Mouse (Mus musculus): ENCODE measurements at regions not wholly inside any gene's neighbourhood (a gene's known extent, or its start where the extent isn't known, plus 50 kb on each side); places are given as distances from the start of the nearest gene placed in this dataset.
"Not testable (repeated sequence)": the region's sequence is repeated elsewhere in the genome, so short reads cannot be mapped to it uniquely, and the experiment has no call there.

DNA sequence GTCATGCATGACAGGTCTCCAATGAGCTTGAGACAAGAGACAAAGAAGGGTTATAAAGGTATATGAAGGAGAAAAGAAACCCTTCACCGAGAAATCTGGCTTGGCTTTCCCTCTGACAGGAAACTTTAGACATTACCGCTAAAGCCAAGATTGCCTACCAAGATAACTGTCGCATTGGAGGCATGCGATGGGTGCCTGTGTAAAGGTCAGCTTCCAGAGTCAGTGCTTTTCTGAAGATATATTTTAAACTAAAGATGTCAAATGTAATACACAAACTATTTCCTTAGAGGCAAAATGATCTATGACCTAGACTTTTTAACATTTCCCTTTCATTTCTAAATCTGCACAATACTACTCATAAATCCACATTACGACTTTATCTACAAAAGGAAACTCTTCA is 135.6 kb downstream of the Akr1d1 start:
- Histone ChIP-seq H3K36me3 (no peaks in the 10 kb centered on the region), H3K9me3 (no peaks in the 10 kb centered on the region), H3K27me3 (no peaks in the 10 kb centered on the region), H3K4me2 (replicated peaks) (no peak overlapping the region), H3K27ac (no peak overlapping the region), H3K9ac (no peak overlapping the region), H3K4me3 (no peak overlapping the region), H3K4me1 (peaks cover 9% of the 10 kb centered on the region; the same call in 1 of the 2 replicates)
- ATAC-seq (ENCODE audit: low FRiP score, low read depth), result no peak
- 79% methylated on average over 5 of the region's 5 CpGs for WGBS

DNA sequence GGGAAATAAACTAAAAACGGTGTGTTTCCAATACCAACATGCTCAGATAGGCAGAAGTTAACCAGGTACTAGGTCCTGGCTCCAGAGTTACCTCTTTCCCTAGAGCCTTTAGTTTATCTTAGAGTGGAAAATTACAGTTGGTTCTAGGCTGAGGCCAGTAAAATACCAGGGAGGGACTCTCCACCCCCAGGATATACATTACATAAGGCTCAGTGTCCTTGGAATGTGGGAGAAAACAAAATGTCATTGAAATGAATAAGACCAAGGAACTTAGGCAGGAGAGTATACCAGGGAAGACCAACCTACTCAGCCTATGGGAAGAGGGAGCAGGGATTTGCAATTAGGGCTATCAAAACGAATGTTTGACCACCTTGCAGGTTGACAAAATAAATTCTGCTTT is 139.4 kb downstream of the Akr1d1 start:
- no peak overlapping the region for H3K4me3 ChIP-seq
- no peak overlapping the region for H3K27ac ChIP-seq
- no peaks in the 10 kb centered on the region for H3K36me3 ChIP-seq
- H3K4me2 ChIP-seq (replicated peaks), result no peak overlapping the region
- no peak for ATAC-seq (ENCODE audit: low FRiP score, low read depth)
- 47% methylated on average over 2 of the region's 2 CpGs for WGBS
- H3K27me3 ChIP-seq, result no peaks in the 10 kb centered on the region
- H3K9ac ChIP-seq, result no peak overlapping the region
- no peaks in the 10 kb centered on the region for H3K4me1 ChIP-seq
- H3K9me3 ChIP-seq, result 0 out of 2 replicates have a peak, but pooled peaks cover 5% of the 10 kb centered on the region

DNA sequence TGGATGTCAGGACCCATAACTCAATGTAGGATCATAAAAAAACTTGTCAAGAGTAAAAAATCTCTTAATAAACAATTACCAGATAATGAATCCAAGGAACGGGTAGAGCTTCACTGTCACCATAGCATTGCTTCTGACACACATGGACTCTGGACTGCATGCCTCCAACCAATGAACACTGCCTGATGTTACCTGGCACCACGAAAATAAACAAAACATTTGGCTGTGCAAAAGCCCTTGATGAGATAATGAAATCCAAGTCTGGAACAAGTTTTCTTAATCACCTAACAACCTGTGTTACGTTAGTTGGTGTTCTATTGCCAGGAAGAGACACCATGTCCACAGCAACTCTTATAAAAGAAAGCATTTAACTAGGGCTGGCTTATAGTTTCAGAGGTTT is 140.7 kb downstream of the Akr1d1 start:
- Histone ChIP-seq H3K4me2 (replicated peaks) (no peak overlapping the region), H3K27me3 (no peaks in the 10 kb centered on the region), H3K4me3 (no peak overlapping the region), H3K9ac (no peak overlapping the region), H3K27ac (no peak overlapping the region), H3K4me1 (no peaks in the 10 kb centered on the region), H3K9me3 (0 out of 2 replicates have a peak, but pooled peaks cover 5% of the 10 kb centered on the region), H3K36me3 (no peaks in the 10 kb centered on the region)
- WGBS, result 68% methylated on average over 3 of the region's 3 CpGs
- ATAC-seq (ENCODE audit: low FRiP score, low read depth), result no peak

DNA sequence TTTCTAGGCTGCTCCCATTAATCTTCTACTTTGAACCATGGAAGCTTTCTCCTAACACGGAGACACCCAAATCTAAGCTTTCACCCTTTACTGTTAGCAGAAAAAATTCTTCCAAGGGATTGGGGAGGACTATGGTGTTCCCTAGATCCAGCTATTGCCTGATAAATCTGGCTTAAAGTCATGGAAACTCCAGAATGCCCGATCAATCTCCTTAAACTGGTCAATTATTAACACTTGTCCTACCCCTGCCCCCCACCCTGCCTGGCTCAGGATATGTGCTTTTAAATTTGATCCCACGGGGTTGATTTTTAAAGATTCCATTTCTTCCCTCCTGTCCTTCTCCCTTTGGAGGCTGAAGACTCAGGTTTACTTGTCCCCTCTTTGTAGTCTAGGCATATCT is 149.9 kb downstream of the Akr1d1 start:
- no peaks in the 10 kb centered on the region for H3K36me3 ChIP-seq
- H3K27ac ChIP-seq, result no peak overlapping the region
- H3K27me3 ChIP-seq, result no peaks in the 10 kb centered on the region
- WGBS, result 73% methylated on average over 3 of the region's 3 CpGs
- H3K9me3 ChIP-seq, result peaks cover 6% of the 10 kb centered on the region; the same call in 1 of the 2 replicates
- ATAC-seq (ENCODE audit: low FRiP score, low read depth), result no peak
- H3K4me2 ChIP-seq (replicated peaks), result no peak overlapping the region
- H3K9ac ChIP-seq, result no peak overlapping the region
- no peak overlapping the region for H3K4me3 ChIP-seq
- H3K4me1 ChIP-seq, result no peaks in the 10 kb centered on the region

DNA sequence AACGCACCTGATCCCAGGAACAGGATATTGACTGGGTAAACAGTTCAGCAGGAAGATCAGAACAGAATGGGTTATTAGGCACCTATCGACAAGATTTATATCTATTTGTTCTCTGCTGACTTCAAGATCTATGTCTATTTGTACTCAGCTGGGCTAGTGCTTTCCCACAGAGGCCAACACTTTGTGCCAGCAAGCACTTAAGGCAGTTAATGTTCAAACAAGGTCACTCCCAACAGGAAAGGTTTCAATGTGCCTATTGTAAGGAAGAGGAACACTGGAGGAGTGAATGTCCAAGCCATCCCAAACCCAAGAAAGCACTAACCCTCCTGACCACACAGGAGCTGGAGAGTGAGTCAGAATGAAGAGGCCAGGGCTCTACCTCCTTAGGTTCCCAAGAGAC is 151.4 kb downstream of the Akr1d1 start:
- H3K36me3 ChIP-seq; H3K4me1 ChIP-seq; H3K27me3 ChIP-seq; H3K9me3 ChIP-seq; H3K27ac ChIP-seq; H3K9ac ChIP-seq; ATAC-seq (ENCODE audit: low FRiP score, low read depth); H3K4me3 ChIP-seq; H3K4me2 ChIP-seq (replicated peaks): not testable (repeated sequence)
- 92% methylated on average over 2 of the region's 2 CpGs for WGBS

DNA sequence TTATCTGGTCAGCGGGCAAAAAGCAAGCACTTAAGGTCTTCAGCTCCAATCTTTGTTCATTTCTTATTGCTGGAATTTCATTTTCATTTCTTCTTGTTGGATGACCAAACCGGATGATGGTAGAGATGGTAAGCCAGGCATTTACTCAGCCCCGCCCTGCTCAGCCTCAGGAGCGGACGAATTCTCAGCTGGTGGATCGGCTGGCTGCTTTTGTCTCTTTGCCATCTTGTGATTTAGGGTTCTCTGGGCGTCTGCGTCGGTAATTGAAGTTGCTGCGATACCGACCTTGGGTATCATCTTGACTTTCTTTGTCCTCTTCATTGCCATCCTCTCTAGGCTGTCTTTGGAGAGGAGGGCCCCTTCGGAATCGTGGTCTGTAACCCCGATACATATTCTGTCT is 156.1 kb downstream of the Akr1d1 start:
- Histone ChIP-seq H3K9me3 (peaks cover 10% of the 10 kb centered on the region), H3K9ac (no peak overlapping the region), H3K27ac (no peak overlapping the region), H3K4me2 (replicated peaks) (no peak overlapping the region), H3K4me3 (no peak overlapping the region), H3K4me1 (no peaks in the 10 kb centered on the region), H3K27me3 (no peaks in the 10 kb centered on the region), H3K36me3 (no peaks in the 10 kb centered on the region)
- 95% methylated on average over 14 of the region's 14 CpGs for WGBS
- no peak for ATAC-seq (ENCODE audit: low FRiP score, low read depth)

DNA sequence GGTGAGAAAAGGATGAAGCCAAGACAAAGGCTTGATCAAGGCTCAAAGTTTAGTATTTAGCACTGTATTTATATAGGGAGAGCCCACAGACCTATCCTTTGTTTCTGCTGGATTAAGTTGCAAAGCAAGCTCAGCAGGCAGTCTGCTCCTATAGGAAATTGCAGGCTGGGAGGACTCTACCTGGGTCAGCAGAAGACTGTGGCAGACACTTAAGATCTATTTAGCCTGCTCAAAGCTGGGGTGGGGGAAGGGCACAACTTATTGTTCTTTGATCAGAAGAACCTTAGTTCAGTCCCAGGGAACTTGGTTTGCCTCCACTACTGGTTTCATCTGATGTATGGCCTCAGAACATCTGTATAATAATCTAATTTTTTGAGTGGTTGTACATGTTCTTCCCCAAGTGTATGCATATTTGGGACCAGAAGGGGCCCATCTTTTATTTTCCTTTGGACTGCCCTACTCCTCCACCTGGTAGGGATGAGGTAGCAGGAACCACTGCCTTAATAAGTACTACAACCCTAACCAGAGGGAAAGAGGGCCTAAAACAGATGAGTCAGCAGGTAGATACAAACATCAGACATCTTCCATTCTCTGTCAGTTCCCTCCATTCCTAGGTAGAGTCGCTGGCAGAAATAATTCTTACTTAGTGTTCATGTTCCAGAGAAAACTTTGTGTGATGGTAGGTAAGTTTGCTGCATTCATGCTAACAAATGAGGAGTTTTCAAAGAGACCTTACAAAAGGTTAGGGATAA is 159.1 kb downstream of the Akr1d1 start:
- H3K9ac ChIP-seq, result no peak overlapping the region
- H3K9me3 ChIP-seq, result peaks cover 4% of the 10 kb centered on the region
- no peak overlapping the region for H3K27ac ChIP-seq
- H3K36me3 ChIP-seq, result no peaks in the 10 kb centered on the region
- no peak overlapping the region for H3K4me3 ChIP-seq
- H3K27me3 ChIP-seq, result no peaks in the 10 kb centered on the region
- no peak overlapping the region for H3K4me2 ChIP-seq (replicated peaks)
- no peak for ATAC-seq (ENCODE audit: low FRiP score, low read depth)
- 31% methylated on average over 1 of the region's 1 CpGs for WGBS
- H3K4me1 ChIP-seq, result no peaks in the 10 kb centered on the region

DNA sequence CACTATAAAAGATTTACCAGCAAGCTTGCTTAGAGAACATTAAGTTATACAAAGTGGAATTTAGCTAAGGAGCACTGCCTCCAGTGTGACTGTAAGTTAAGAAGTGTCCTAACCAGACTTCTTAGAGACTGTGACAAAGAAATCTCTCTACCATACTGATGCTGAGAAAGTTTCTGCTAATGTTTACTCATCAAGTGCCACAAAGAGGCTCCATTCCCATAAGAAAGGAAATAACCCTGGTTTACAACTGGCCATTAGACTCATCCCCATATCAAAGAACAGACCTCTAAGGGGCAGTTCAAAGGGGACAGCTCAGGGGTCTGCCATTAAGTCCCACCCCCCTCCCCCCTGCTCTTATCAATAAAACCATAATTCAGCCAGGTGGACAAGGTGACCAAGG is 159.7 kb downstream of the Akr1d1 start:
- ATAC-seq (ENCODE audit: low FRiP score, low read depth), result no peak
- Histone ChIP-seq H3K9ac (no peak overlapping the region), H3K36me3 (no peaks in the 10 kb centered on the region), H3K9me3 (peaks cover 4% of the 10 kb centered on the region), H3K27ac (no peak overlapping the region), H3K4me3 (no peak overlapping the region), H3K4me1 (no peaks in the 10 kb centered on the region), H3K27me3 (no peaks in the 10 kb centered on the region), H3K4me2 (replicated peaks) (no peak overlapping the region)

DNA sequence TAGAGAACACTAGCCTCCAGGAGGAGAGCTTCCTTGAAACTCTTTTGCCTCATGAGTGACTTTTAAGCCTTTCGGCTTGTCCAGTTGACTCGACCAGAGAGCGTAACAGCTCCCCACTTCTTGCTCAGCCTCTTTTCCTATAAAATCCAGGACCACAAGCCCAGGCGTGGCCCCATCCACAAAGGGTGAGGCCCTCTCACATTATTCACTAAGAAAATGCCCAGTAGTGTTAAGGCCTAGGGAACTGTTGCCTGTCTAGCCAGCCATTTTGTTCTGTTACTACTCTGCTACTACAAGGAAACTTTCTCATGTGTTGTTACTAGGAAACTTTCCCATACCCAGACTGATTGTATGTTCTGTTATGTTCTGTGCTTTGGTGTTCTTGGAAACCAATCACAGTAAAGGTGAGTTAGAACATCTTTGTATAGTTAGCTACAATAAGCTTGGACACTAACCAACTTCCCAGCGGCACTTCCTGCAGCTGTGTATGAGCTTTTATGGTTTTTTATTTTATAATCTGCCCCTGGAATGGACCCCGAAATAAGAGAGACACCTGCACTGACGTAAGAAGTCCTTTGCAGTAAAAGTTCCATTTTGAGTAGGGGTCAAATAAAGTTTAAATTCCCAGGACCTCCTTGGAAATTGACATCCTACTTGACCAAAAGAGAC is 162.1 kb downstream of the Akr1d1 start:
- Histone ChIP-seq H3K27ac (peak overlapping the region; percentile 22; the same call in 1 of the 2 replicates), H3K4me2 (replicated peaks) (no peak overlapping the region), H3K9me3 (peaks cover under 1% of the 10 kb centered on the region; the same call in 1 of the 2 replicates), H3K4me1 (no peaks in the 10 kb centered on the region), H3K9ac (no peak overlapping the region), H3K27me3 (no peaks in the 10 kb centered on the region), H3K4me3 (no peak overlapping the region), H3K36me3 (no peaks in the 10 kb centered on the region)
- 74% methylated on average over 7 of the region's 7 CpGs for WGBS
- ATAC-seq (ENCODE audit: low FRiP score, low read depth), result peak; percentile 81; the same call in 1 of the 2 replicates

DNA sequence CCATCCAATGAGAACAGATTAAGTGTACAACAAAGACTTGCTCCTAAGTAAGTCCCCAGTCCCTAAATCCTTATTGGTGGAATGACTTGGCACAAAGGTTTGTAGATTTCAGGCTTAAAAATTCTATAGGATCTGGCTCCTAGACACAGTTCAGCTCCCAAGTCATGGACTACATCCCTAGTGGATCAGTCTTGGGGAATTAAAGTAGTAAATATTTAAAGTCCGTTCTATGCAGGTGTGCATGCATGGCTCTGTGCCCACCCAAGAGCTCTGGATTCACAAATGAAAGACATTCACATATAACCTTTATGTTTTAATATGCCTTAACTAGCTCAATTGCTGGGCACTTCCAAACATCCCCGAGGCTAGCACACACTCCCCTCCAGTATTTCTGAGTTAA is 162.8 kb downstream of the Akr1d1 start:
- H3K4me2 ChIP-seq (replicated peaks), result no peak overlapping the region
- WGBS, result 58% methylated on average over 2 of the region's 2 CpGs
- H3K27ac ChIP-seq, result no peak overlapping the region
- H3K4me3 ChIP-seq, result no peak overlapping the region
- no peaks in the 10 kb centered on the region for H3K4me1 ChIP-seq
- peak; percentile 66 for ATAC-seq (ENCODE audit: low FRiP score, low read depth)
- H3K9ac ChIP-seq, result no peak overlapping the region
- H3K27me3 ChIP-seq, result no peaks in the 10 kb centered on the region
- no peaks in the 10 kb centered on the region for H3K36me3 ChIP-seq
- H3K9me3 ChIP-seq, result no peaks in the 10 kb centered on the region

DNA sequence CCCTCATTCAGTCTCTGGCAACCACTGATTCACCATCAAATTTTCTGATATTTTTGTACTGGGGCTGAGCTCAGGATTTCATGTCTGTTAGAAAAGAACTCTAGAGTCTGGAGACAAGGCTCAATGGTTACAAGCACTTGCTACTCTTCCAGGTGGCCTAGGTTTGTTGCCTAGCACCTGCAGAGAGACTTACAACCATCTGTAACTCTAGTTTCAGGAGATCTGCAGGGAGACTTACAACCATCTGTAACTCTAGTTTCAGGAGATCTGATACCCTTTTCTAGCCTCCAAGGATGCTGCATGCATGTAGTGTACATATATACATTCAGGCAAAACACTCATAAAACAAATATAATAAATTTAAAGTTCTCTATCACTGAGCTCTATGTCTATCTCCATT is 166.1 kb downstream of the Akr1d1 start:
- H3K4me2 ChIP-seq (replicated peaks), result no peak overlapping the region

DNA sequence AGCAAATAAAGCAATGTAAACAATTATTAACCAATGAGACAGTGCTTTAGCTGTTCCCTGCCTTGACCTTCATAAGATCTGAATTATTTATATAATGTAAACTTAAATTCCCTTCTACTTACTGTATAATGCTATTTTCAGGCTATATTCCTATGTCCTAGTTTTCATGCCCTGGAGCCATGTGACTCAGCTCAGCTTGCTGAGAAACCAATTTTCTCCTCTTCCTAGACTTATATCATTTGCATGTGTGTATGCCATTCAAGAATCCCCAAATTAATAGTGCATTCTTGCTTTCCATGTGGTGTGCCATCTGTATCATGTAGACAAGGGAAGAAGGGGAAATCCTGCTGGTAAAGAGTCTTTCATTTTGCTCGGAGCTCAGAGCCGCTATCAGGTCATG is 166.7 kb upstream of the Trim24 start:
- no peaks in the 10 kb centered on the region for H3K36me3 ChIP-seq
- WGBS, result 92% methylated on average over 2 of the region's 2 CpGs
- H3K27ac ChIP-seq, result no peak overlapping the region
- peaks cover 5% of the 10 kb centered on the region for H3K9me3 ChIP-seq
- H3K4me3 ChIP-seq, result no peak overlapping the region
- H3K27me3 ChIP-seq, result no peaks in the 10 kb centered on the region
- no peak overlapping the region for H3K4me2 ChIP-seq (replicated peaks)
- H3K9ac ChIP-seq, result no peak overlapping the region
- ATAC-seq (ENCODE audit: low FRiP score, low read depth), result no peak
- no peaks in the 10 kb centered on the region for H3K4me1 ChIP-seq

More for the DNA sequence above, 166.1 kb downstream of the Akr1d1 start:
- Histone ChIP-seq H3K9me3 (no peaks in the 10 kb centered on the region), H3K27ac (no peak overlapping the region), H3K4me3 (no peak overlapping the region), H3K9ac (no peak overlapping the region), H3K4me1 (no peaks in the 10 kb centered on the region), H3K36me3 (no peaks in the 10 kb centered on the region), H3K27me3 (no peaks in the 10 kb centered on the region)
- no peak for ATAC-seq (ENCODE audit: low FRiP score, low read depth)

DNA sequence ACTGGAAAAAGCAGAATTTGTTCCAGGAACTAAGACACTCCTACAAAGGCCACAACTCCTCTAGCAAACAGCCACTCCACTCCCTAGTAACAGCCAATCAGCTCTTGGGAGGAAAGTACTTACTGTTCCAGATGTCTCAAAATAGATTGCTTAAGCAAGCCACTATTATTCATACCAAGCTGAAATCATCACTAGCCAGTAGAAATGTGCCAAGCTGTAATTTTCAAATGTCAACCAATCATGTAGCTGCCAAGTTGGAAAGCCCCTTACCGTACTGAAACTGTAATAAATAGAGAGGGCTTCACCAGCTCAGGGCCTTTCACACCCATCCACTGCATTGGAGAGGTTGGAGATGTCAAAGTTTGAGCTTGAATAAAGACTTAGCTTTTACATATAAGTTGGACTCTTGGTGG is 164.9 kb upstream of the Trim24 start:
- Histone ChIP-seq H3K9me3 (peaks cover 5% of the 10 kb centered on the region), H3K36me3 (no peaks in the 10 kb centered on the region), H3K4me2 (replicated peaks) (no peak overlapping the region), H3K4me3 (no peak overlapping the region), H3K27me3 (no peaks in the 10 kb centered on the region), H3K27ac (no peak overlapping the region), H3K9ac (no peak overlapping the region), H3K4me1 (no peaks in the 10 kb centered on the region)
- 84% methylated on average over 1 of the region's 1 CpGs for WGBS
- no peak for ATAC-seq (ENCODE audit: low FRiP score, low read depth)
